Mouse (Mus musculus) large intestine, adult 2 months (tissue): ENCODE measurements around the gene Tgif1. TPM values are rescaled to one million over a fixed set of nuclear protein-coding genes. Genes with fewer than 3 reads are reported as not detected.

Source experiments
- DNase-seq: peaks from one replicate; pipeline ENCODE4 v3.0.0-alpha.2; 2012; ENCODE audit warnings: low read depth, low spot score
- WGBS: fragments of 180-500 bp; shearing (Covaris S2); methylation state at CpG from one replicate; pipeline ENCODE4 v1.1.7; 2018; 5-methylcytosine and 5-hydroxymethylcytosine counted together
- polyA plus RNA-seq: library from polyadenylated mRNA; depleted of rRNA; stranded (reverse); fragments of >200 nt; gene quantifications from 2 replicates; pipeline ENCODE4 v1.2.3, GENCODE M21; 2012; rRNA removed

Tgif1 gene
- polyA plus RNA-seq, 1 experiment: 44.8 TPM

DNA sequence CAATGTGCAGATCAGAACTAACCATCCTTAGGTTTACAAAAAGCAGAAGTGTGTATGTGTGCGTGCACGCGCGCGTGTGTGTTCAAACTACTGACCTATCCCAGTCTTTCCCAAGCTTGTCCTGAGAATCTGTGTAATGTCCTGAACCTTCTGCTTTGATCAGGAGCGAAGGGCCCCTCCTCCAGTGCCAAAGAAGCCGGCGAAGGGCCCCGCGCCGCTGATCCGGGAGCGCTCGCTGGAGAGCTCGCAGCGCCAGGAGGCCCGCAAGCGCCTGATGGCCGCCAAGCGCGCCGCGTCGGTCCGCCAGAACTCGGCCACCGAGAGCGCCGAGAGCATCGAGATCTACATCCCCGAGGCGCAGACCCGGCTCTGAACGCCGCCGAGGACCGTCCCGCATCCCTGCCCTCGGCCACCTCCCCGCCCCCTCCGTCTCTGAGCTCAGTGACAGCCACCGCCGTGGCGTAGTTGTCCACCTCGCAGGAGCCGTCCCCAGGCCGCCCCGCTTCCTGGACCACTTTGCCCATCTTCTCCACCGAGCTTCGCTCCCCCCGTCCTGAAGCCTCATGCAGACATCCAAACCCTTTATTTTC is 35.4 kb downstream of the Tgif1 start:
- 14% methylated on average over 51 of the region's 51 CpGs for WGBS
- no peak for DNase-seq

DNA sequence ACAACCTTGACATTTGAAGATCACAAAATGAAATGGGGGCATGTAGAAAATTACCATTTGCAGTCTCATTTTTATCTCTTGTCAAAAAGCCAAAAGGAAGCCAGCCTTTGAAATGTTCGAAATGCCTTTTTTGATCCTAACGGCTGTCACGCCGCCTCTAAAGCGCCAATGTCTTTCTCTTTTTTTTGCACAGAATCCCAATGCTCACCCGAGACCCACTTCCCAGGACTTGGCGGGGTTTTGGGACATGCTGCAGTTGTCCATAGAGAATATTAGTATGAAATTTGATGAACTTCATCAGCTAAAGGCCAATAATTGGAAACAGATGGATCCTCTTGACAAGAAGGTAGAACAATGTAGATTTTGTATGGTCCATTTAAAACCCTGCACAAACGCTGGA is 38.3 kb downstream of the Tgif1 start:
- no peak for DNase-seq
- WGBS: 80% methylated on average over 8 of the region's 8 CpGs

DNA sequence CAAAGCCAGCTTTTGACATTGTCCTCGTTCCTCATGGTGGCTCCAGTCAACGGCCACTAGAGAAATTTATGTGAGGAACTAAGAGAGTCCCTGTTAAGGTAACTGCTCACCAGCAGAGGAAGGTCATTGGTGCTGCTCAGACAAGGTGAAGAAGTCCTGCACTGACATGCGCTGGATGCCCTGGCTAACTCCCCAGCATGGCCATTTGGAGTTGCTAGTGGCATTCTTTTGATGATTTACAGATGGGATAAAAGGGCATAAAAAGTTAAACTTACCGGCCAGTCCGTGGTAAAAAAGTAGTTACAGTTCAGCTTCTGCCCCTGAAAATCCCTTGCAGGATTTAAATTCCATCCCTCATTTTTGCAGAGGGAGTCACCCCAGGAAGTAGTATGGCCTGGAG is 42.6 kb downstream of the Tgif1 start:
- 84% methylated on average over 5 of the region's 5 CpGs for WGBS
- DNase-seq: no peak

DNA sequence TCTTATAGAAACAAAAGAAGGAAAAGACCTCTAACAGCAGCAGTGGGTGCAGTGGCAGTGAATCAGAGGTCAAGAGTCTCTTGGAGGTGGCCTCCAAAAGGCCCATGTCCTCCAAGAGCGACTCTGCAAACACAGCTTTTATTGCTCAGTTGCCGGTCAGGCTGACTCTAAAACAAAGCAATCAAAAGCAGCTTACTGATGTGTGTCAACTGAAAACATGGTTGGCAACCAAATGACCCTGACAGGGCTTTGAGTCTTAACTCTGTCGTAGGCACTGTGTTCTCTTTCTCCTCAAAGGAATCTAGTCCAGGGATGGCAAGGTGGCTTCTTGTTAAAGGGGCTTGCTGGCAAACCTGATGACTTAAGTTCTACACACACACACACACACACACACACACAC is 43.6 kb downstream of the Tgif1 start:
- 36% methylated on average over 3 of the region's 3 CpGs for WGBS
- no peak for DNase-seq

DNA sequence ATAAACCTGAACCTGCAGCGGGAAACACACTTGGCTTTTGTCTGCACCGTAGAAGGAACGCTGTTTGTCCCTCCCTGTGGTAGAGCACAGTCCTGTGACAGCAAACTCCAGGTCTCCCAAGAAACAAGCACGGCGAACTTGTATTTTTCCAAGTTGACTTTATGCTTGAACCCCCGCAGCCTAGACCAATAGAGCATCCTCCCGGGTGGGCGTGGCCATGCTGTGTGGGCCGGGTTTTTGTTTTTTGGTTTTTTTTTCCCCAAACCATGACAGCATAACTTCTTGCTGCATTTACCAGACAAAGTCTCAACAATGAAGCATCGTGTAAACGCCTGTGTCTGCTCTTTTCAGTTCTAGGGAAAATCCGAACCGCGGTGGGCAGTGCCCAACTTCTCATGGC is 44.5 kb downstream of the Tgif1 start:
- WGBS: 54% methylated on average over 14 of the region's 14 CpGs
- no peak for DNase-seq

DNA sequence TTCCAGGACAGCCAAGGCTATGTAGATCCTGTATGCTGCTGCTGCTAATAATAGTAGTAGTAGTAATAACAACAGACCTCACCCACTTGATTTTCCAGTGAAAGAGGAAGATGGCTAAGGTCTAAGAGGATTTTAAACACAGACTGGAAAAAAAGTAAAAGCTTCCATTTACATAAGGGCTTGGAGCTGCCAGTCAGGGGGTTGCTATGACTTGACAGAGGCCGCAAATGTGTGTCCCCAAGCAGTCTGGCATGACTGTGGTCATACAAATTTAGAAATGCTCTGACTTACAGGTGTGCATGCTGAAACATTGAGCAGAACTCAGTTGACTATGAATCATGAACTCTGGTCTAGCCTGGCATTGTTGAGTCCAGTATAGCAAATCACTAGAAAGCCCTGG is 45.5 kb downstream of the Tgif1 start:
- no peak for DNase-seq
- WGBS: 97% methylated on average over 1 of the region's 1 CpGs

DNA sequence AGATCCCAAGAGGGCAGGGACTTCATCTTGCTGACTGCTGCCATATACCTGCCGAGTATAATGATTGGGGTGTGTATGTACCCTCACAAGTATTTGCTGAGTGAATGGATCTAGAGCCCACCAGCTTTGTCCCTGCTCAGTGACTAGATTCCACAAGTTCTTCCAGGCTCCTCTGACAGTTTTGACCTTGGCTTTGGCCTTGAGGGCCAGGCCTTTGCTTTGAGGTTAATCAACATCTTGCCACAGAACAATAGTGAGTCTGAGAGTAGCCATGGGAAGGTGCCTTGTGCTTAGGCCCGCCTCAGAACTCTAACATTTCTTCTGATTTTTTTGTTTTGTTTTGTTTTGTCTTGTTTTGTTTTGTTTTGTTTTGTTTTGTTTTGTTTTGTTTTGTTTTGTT is 46.7 kb downstream of the Tgif1 start:
- no peak for DNase-seq
- WGBS: 80% methylated on average over 2 of the region's 2 CpGs

DNA sequence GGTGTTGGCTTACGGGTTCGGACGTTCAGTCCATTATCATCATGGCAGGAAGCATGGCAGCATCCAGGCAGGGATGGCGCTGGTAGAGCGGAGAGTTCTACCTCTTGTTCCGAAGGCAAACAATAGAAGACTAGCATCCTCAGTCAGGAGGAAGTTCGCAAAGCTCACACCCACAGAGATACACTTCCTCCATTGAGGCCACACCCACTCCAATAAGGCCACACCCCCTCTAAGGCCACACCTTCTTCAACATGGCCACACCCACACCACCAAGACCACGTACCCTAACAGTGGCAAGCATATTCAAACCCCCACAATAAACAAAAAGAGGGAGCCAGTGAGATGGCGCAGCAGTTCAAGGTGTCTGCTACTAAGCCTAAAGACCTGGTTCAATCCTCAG is 47.5 kb downstream of the Tgif1 start:
- DNase-seq: no peak
- WGBS: 91% methylated on average over 9 of the region's 9 CpGs

DNA sequence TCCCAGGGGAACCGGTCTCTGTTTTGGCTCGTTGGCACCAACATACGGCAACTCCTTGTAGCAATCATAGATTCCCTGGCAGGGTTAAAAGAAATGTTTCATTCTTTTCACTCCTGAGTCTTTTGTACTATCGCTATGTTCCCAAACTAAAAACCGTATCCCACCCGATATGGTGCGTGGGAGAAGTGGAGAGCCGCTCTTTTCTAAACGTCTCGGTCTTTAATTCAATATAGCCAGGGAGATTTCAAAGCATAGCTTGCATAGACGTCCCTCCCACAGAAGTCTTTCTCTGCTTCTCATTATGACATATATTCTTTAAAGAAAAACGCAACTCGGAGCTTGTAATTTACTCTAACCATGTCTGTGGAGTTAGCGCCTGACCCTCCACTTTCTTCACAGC is 51.3 kb downstream of the Tgif1 start:
- WGBS: 91% methylated on average over 14 of the region's 14 CpGs
- DNase-seq: no peak

DNA sequence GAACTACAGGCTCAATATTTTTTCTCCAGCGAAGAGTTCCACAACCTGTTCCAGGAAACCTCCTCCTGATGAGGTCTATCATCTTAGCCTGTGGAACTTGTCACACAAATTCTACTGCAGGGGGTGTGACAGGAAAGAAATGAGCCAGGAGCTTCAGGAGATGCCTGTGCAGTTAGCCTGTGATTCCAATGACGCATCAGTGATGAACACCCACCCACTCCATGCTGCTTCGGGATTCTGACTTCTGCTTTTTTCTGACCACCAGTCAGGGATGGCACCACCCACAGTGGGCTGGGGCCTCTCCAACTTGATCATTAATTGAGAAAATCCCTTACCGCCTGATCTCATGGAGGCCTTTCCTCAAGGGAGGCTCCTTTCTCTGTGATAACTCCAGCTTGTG is 54.1 kb downstream of the Tgif1 start:
- WGBS: 76% methylated on average over 4 of the region's 4 CpGs
- DNase-seq: no peak

DNA sequence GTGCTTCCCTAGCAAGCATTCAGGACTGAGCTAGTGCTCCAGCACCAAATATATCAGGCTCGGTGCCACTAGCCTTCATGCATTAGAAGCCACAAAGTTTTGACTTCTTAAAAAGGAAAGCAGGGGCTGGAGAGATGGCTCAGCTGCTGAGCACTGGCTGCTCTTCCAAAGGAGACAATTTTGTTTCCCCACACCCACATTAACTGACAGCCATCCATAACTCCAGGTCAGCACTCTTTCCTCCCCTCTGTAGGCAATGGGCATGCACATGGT is 55.6 kb downstream of the Tgif1 start:
- 66% methylated on average over 1 of the region's 1 CpGs for WGBS
- DNase-seq: no peak

DNA sequence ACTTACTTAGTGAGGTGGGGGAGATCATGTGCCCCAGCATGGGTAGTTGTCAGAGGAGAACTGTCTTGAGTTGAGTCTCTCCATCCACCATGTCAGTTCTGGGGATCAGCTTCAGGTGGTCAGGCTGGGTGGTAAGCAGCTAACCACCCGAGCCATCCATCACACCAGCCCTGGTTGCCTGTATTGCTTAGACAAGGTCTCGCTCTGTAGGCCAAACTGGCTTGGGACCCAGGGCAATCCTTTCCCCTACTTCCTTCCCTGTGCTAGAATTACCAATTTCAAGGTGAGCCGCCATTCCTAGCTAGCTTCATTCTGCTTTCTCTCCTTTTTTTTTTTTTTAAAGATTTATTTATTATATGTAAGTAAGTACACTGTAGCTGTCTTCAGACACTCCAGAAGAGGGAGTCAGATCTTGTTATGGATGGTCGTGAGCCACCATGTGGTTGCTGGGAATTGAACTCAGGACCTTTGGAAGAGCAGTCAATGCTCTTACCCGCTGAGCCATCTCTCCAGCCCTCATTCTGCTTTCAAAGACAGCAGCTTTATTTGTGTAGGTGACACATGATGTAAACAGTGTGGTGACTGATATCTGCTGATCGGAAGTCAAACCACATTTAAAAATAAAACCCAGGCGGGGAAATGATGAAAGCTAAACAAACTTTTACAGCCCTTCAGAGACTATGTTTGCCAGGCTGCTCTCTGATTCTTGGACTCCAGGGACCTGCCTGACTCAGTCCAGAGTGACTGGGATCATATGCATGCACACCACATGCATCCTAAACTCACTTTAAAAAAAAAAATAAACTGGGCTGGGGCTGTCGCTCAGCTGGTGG is 56.2 kb downstream of the Tgif1 start:
- no peak for DNase-seq
- WGBS: 55% methylated on average over 8 of the region's 8 CpGs

DNA sequence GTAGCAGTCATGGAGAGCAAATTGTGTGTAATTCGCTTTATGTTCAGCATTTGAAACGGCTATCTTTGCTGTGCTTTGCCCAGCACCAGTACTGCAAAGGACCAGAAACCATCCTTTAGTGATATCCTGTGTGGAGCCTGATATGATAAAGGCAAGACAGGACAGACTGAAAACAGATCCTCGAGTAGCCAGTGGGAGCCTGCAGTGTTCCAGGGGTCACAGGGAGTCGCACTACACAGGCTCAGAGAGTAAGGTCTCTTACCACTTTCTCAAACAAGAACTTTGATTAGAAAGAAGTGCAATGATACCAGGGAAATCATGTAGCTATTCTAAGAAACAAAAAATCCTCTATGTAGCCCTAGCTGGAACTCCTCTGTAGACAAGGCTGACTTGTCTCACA is 58.1 kb downstream of the Tgif1 start:
- DNase-seq: no peak

DNA sequence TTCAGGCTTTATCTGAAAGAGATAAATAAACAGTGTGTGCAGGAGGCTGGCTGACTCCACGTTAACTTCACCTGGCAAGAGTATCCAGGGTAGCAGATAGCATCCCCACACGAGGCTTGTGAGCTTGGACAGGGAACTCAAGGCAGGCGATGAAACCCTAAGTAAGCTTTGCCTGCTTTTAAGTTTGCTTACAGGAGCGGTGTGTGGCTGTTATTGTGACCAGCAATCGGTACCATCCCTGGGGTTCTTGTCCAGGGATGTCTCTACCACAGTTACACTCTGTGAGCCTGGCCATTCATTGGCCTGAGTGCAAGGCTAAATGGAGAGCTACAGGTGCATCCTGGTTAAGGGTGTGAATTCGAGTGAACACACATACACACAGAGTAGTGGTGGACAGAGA is 58.6 kb downstream of the Tgif1 start:
- DNase-seq: no peak
- WGBS: 42% methylated on average over 6 of the region's 6 CpGs

More for the DNA sequence above, 58.1 kb downstream of the Tgif1 start:
- 86% methylated on average over 4 of the region's 4 CpGs for WGBS

DNA sequence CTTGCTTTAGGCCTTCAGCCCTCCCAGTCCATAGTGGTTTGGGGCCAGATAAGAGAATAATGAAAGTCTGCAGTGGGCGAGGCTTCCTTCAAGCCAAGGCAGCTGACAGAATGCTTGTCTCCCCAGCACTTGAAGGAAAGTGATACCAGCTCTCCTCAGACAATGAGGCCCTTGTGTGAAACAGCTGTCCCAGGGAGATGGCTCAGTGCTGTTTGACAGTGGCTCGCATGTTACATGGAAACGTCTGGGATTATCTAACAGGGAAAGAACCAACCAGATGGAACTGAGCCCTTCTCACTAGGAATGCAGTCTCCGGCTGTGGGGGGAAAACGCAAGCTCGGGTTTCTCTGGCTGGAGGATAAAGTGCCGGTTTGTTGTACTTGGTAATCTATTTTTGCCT is 59.1 kb downstream of the Tgif1 start:
- no peak for DNase-seq
- 10% methylated on average over 7 of the region's 7 CpGs for WGBS

Other genes with a start within 250 kb of the Tgif1 start
- 7.3 and 10.8 TPM in 2 replicates for gene Myom1, start 149.1 kb upstream of the Tgif1 start, polyA plus RNA-seq
- gene Myl12a, start 149.3 kb upstream of the Tgif1 start, polyA plus RNA-seq: 126 and 152 TPM in 2 replicates